Mouse (Mus musculus): ENCODE measurements at regions not wholly inside any gene's neighbourhood (a gene's known extent, or its start where the extent isn't known, plus 50 kb on each side); places are given as distances from the start of the nearest gene placed in this dataset.

DNA sequence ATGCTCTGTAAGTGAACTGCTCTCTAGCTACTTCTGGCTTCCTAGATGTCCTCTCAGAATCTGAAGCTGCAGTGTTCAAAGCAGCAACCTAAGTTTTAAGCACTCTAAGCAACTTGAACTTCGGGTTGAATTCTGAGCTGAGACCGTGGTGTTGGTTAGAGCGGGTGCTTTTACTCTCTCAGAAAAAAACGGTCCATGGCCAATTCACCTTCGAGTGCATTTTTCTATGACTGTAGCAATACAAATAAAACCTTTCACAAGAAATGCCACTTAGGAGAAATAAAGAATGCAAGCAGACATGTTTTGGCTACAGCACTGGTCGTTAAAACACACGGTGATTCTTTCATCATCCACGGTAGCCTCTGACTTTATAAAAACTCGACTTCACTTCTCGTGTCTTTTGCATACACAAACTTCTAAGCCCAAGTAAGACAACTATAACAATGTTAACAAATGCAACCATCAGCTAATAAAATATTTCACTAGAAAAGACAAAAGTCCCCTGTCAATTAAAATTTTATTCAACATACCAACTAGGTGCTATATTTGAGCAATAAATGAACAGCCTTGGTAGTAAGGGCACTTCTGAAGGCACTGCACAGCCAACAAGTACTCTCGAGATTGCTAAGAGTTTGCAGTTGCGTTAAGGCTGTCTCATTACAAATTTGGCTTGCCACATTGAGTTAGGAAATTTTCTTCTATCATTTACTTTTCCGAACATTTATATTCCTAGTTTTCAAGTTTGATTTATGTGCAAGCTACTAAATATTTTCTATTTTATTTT, 96.3 kb downstream of the Spry2 start:
- H3K4me3 ChIP-seq (ENCODE audit: low read depth, low read length) = no peak overlapping the region
- no peaks in the 10 kb centered on the region for H3K9me3 ChIP-seq (ENCODE audit: control insufficient read depth, low read length)
- H3K27me3 ChIP-seq (ENCODE audit: control insufficient read depth, insufficient read depth, low read length) = no peaks in the 10 kb centered on the region
- no peak overlapping the region for H3K9ac ChIP-seq (ENCODE audit: low read depth, low read length)
- ATAC-seq (ENCODE audit: low FRiP score) = no peak
- DNase-seq (ENCODE audit: low spot score) = no peak
- H3K4me2 ChIP-seq (replicated peaks; ENCODE audit: low read depth, low read length) = no peak overlapping the region
- no peaks in the 10 kb centered on the region for H3K36me3 ChIP-seq (ENCODE audit: control insufficient read depth, insufficient read depth, low read length)
- no peak overlapping the region for H3K27ac ChIP-seq (ENCODE audit: low read depth, low read length)
- H3K4me1 ChIP-seq (replicated peaks; ENCODE audit: control insufficient read depth, insufficient read depth, low read length) = no peaks in the 10 kb centered on the region
- 89% methylated on average over 13 of the region's 13 CpGs for WGBS

DNA sequence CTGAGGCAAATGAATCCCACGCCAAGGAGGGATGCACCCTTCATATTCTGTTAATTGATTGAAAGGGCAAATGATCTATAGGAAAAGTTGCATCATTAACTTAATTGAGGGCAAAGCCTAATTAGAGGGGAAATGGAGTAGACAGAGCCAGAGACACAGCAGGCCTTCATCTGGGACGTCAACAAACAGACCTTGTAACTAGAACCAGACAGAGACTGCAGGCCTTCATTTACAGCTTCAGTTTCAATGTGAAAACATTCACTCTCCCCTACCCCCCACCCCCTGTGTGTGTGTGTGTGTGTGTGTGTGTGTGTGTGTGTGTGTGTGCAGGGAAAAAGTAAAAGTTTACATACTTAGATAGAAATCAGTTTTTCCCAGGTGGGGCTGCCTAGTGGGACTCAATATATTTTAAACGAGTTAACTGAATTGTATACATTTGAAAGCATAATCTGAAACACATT, 97.2 kb downstream of the Spry2 start:
- 52% methylated on average over 3 of the region's 3 CpGs for WGBS
- no peaks in the 10 kb centered on the region for H3K4me1 ChIP-seq (replicated peaks; ENCODE audit: control insufficient read depth, insufficient read depth, low read length)
- no peaks in the 10 kb centered on the region for H3K36me3 ChIP-seq (ENCODE audit: control insufficient read depth, insufficient read depth, low read length)
- no peak for DNase-seq (ENCODE audit: low spot score)
- no peak for ATAC-seq (ENCODE audit: low FRiP score)
- no peak overlapping the region for H3K27ac ChIP-seq (ENCODE audit: low read depth, low read length)
- no peak overlapping the region for H3K4me2 ChIP-seq (replicated peaks; ENCODE audit: low read depth, low read length)
- H3K9ac ChIP-seq (ENCODE audit: low read depth, low read length) = no peak overlapping the region
- no peaks in the 10 kb centered on the region for H3K9me3 ChIP-seq (ENCODE audit: control insufficient read depth, low read length)
- H3K4me3 ChIP-seq (ENCODE audit: low read depth, low read length) = no peak overlapping the region
- no peaks in the 10 kb centered on the region for H3K27me3 ChIP-seq (ENCODE audit: control insufficient read depth, insufficient read depth, low read length)

DNA sequence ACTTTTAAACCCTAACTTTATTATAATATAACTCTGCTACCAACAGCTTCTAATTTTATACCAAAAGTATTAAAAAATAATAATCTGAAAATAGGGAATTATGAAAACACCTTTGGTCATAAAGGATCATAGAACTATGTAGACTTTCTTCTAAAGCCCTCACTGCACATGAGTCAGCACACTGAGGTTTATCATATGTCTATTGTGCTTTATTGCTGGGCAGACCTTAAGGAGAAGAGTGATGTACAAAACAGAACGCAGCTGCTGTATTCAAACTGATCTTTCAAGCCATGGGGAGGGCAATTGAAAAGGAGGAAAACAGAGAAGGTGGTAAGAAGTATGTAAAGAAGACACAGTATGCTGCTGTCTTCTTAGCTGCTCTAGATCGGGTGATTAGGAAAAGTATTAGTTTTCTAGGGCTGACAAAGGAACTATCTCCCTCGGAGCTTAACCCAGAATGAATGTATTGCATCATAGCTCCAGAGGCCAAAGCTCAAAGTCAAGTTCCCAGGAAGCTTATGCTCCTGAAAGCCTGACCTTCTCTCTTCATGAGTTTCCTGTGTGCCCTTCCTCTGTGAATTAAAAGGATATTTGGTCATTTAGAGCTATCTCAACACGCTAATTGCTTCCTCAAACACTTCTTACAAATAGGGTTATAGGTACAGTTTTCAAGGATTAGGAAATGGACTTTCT, 103.5 kb downstream of the Spry2 start:
- H3K4me1 ChIP-seq (replicated peaks; ENCODE audit: control insufficient read depth, insufficient read depth, low read length) = no peaks in the 10 kb centered on the region

DNA sequence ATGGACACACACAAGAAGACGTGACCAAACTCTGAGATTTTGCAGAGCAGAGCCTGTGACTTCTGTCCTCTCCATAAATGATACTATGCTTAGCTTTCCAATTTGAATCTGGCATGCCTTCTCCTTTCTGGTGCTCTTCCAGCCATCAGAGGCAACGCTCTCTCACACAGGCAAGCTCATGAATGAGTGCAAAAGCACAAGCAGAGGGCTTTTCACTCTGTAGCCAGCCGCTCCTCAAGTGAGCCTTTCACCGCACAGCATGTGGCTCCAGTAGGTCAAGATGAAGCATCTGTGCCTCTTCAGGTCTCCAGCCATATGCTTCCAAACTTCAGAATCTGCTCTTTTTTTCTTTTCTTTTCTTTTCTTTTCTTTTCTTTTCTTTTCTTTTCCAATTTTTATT, 106.2 kb downstream of the Spry2 start:
- H3K9me3 ChIP-seq (ENCODE audit: control insufficient read depth, low read length) = no peaks in the 10 kb centered on the region
- no peak overlapping the region for H3K9ac ChIP-seq (ENCODE audit: low read depth, low read length)
- ATAC-seq (ENCODE audit: low FRiP score) (no peak), DNase-seq (ENCODE audit: low spot score) (no peak)
- H3K27me3 ChIP-seq (ENCODE audit: control insufficient read depth, insufficient read depth, low read length) = no peaks in the 10 kb centered on the region
- no peak overlapping the region for H3K27ac ChIP-seq (ENCODE audit: low read depth, low read length)
- H3K36me3 ChIP-seq (ENCODE audit: control insufficient read depth, insufficient read depth, low read length) = no peaks in the 10 kb centered on the region
- no peak overlapping the region for H3K4me2 ChIP-seq (replicated peaks; ENCODE audit: low read depth, low read length)
- H3K4me3 ChIP-seq (ENCODE audit: low read depth, low read length) = no peak overlapping the region
- 83% methylated on average over 4 of the region's 4 CpGs for WGBS
- H3K4me1 ChIP-seq (replicated peaks; ENCODE audit: control insufficient read depth, insufficient read depth, low read length) = no peaks in the 10 kb centered on the region

More for the DNA sequence above, 103.5 kb downstream of the Spry2 start:
- no peak for ATAC-seq (ENCODE audit: low FRiP score)
- H3K36me3 ChIP-seq (ENCODE audit: control insufficient read depth, insufficient read depth, low read length) = no peaks in the 10 kb centered on the region
- no peaks in the 10 kb centered on the region for H3K9me3 ChIP-seq (ENCODE audit: control insufficient read depth, low read length)
- no peak overlapping the region for H3K9ac ChIP-seq (ENCODE audit: low read depth, low read length)
- WGBS = 87% methylated on average over 4 of the region's 4 CpGs
- no peaks in the 10 kb centered on the region for H3K27me3 ChIP-seq (ENCODE audit: control insufficient read depth, insufficient read depth, low read length)
- no peak overlapping the region for H3K27ac ChIP-seq (ENCODE audit: low read depth, low read length)
- DNase-seq (ENCODE audit: low spot score) = no peak
- H3K4me3 ChIP-seq (ENCODE audit: low read depth, low read length) = no peak overlapping the region
- no peak overlapping the region for H3K4me2 ChIP-seq (replicated peaks; ENCODE audit: low read depth, low read length)

DNA sequence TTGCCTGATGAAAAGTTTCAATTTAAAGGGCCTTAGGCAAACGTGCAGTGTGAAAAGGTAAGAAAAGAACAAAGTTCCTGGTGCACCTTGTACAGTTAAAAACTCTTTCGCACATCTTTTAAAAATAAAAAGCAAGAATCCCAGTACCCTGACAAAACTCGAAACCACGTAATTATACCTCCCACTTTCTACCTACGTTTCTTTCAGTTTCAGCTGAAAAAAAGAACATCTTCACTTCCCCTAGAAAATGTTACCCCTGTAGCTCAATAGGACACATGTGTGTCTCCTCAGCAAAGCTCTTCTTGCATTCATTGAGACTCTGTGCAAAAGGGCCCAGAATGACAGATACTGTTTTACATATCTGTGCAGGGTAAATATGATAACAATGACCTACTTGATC, 113.2 kb downstream of the Spry2 start:
- ATAC-seq (ENCODE audit: low FRiP score) (no peak), DNase-seq (ENCODE audit: low spot score) (no peak)
- H3K27me3 ChIP-seq (ENCODE audit: control insufficient read depth, insufficient read depth, low read length) = no peaks in the 10 kb centered on the region
- H3K4me1 ChIP-seq (replicated peaks; ENCODE audit: control insufficient read depth, insufficient read depth, low read length) = no peaks in the 10 kb centered on the region
- H3K36me3 ChIP-seq (ENCODE audit: control insufficient read depth, insufficient read depth, low read length) = no peaks in the 10 kb centered on the region
- H3K27ac ChIP-seq (ENCODE audit: low read depth, low read length) = no peak overlapping the region
- no peak overlapping the region for H3K4me3 ChIP-seq (ENCODE audit: low read depth, low read length)
- WGBS = 86% methylated on average over 5 of the region's 5 CpGs
- no peak overlapping the region for H3K4me2 ChIP-seq (replicated peaks; ENCODE audit: low read depth, low read length)
- no peak overlapping the region for H3K9ac ChIP-seq (ENCODE audit: low read depth, low read length)
- no peaks in the 10 kb centered on the region for H3K9me3 ChIP-seq (ENCODE audit: control insufficient read depth, low read length)

DNA sequence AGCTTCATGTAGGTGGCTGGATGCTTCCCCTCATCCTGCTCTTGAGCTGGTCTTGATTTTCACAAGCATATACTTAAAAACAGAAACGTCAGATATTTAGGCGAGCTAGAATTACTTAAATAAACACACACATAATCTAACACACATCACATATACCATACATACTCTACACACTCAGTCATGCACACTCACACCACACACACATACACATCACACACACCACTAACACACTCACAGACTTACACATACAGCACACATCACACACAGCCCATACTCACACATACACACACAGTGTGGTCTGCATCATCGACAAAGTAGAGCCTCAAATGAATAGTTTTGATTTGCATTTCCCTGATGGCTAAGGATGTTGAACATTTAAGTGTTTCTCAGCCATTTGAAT, 116.9 kb downstream of the Spry2 start:
- no peaks in the 10 kb centered on the region for H3K27me3 ChIP-seq (ENCODE audit: control insufficient read depth, insufficient read depth, low read length)
- no peak overlapping the region for H3K4me3 ChIP-seq (ENCODE audit: low read depth, low read length)
- no peak overlapping the region for H3K4me2 ChIP-seq (replicated peaks; ENCODE audit: low read depth, low read length)
- 80% methylated on average over 3 of the region's 3 CpGs for WGBS
- H3K9me3 ChIP-seq (ENCODE audit: control insufficient read depth, low read length) = no peaks in the 10 kb centered on the region
- H3K9ac ChIP-seq (ENCODE audit: low read depth, low read length) = no peak overlapping the region
- no peak for ATAC-seq (ENCODE audit: low FRiP score)
- no peak overlapping the region for H3K27ac ChIP-seq (ENCODE audit: low read depth, low read length)
- H3K4me1 ChIP-seq (replicated peaks; ENCODE audit: control insufficient read depth, insufficient read depth, low read length) = no peaks in the 10 kb centered on the region
- H3K36me3 ChIP-seq (ENCODE audit: control insufficient read depth, insufficient read depth, low read length) = no peaks in the 10 kb centered on the region
- DNase-seq (ENCODE audit: low spot score) = no peak

DNA sequence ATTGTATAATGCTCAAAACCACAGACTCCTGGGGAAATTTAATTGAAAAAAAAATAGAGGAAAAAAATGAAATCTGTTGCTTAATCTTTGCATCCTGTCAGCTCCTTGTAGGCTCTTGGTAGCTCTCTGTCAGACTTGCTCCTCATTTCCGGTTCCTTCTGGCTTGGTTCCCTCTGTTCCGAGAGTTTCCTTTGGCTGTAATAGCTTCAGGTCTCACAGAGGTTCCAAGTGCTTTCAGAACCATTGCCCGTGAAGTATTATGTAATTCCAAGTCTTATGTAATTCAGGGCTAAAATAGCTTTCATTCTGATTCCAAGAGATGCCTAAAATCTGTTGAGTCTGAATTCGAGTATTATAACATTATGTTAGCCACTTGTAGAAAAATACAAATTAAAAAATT, 117.3 kb downstream of the Spry2 start:
- H3K36me3 ChIP-seq (ENCODE audit: control insufficient read depth, insufficient read depth, low read length) = no peaks in the 10 kb centered on the region
- no peaks in the 10 kb centered on the region for H3K4me1 ChIP-seq (replicated peaks; ENCODE audit: control insufficient read depth, insufficient read depth, low read length)
- 84% methylated on average over 4 of the region's 4 CpGs for WGBS
- DNase-seq (ENCODE audit: low spot score) = no peak
- no peak for ATAC-seq (ENCODE audit: low FRiP score)
- no peak overlapping the region for H3K27ac ChIP-seq (ENCODE audit: low read depth, low read length)
- no peak overlapping the region for H3K9ac ChIP-seq (ENCODE audit: low read depth, low read length)
- no peak overlapping the region for H3K4me3 ChIP-seq (ENCODE audit: low read depth, low read length)
- no peaks in the 10 kb centered on the region for H3K9me3 ChIP-seq (ENCODE audit: control insufficient read depth, low read length)
- H3K4me2 ChIP-seq (replicated peaks; ENCODE audit: low read depth, low read length) = no peak overlapping the region
- no peaks in the 10 kb centered on the region for H3K27me3 ChIP-seq (ENCODE audit: control insufficient read depth, insufficient read depth, low read length)

DNA sequence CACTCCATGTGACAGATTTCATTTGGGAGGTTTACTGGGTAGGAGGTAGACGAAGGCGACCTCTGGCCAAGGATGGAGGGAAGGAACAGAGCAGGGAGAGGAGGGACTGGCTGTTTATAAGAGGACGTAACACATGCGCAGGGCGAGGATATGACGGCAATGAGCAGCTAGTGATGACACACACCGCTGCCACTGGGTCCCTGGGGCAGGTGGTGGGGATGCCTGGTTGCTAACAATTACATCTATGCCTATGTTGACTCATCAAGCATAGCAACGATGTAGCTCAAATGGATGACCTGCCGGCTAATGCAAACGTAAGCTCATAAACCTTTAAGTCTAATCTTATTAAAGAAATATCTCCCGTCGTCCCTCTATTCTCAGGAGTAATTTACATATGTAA, 122.9 kb downstream of the Spry2 start:
- 94% methylated on average over 12 of the region's 12 CpGs for WGBS
- ATAC-seq (ENCODE audit: low FRiP score) = no peak

DNA sequence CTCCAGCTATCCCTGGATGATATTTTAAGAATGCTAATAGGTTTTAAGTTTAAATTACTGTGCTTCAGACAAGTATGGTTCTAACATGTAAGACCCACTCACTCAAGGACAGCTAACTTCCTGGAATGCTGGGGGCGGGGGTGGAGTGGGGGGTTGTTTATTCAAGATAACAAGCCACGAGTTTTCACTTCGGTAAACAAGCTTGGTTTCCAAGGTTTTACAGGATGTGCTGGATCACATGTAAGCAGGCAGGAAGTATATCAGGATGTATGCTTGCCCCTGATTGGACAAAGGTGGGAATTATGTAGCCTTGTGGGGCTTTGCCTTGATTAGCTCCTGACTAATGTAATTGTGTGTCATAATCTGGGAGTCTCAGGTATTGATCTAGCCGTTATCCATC, 129.5 kb downstream of the Spry2 start:
- Histone ChIP-seq H3K4me2 (replicated peaks; ENCODE audit: low read depth, low read length) (no peak overlapping the region), H3K9ac (ENCODE audit: low read depth, low read length) (no peak overlapping the region), H3K36me3 (ENCODE audit: control insufficient read depth, insufficient read depth, low read length) (no peaks in the 10 kb centered on the region), H3K4me3 (ENCODE audit: low read depth, low read length) (no peak overlapping the region), H3K4me1 (replicated peaks; ENCODE audit: control insufficient read depth, insufficient read depth, low read length) (no peaks in the 10 kb centered on the region), H3K27ac (ENCODE audit: low read depth, low read length) (no peak overlapping the region), H3K9me3 (ENCODE audit: control insufficient read depth, low read length) (no peaks in the 10 kb centered on the region), H3K27me3 (ENCODE audit: control insufficient read depth, insufficient read depth, low read length) (no peaks in the 10 kb centered on the region)
- DNase-seq (ENCODE audit: low spot score) (no peak), ATAC-seq (ENCODE audit: low FRiP score) (no peak)
- 77% methylated on average over 4 of the region's 4 CpGs for WGBS

More for the DNA sequence above, 122.9 kb downstream of the Spry2 start:
- DNase-seq (ENCODE audit: low spot score) = no peak
- Histone ChIP-seq H3K4me3 (ENCODE audit: low read depth, low read length) (no peak overlapping the region), H3K9me3 (ENCODE audit: control insufficient read depth, low read length) (no peaks in the 10 kb centered on the region), H3K9ac (ENCODE audit: low read depth, low read length) (no peak overlapping the region), H3K36me3 (ENCODE audit: control insufficient read depth, insufficient read depth, low read length) (no peaks in the 10 kb centered on the region), H3K4me1 (replicated peaks; ENCODE audit: control insufficient read depth, insufficient read depth, low read length) (no peaks in the 10 kb centered on the region), H3K4me2 (replicated peaks; ENCODE audit: low read depth, low read length) (no peak overlapping the region), H3K27ac (ENCODE audit: low read depth, low read length) (no peak overlapping the region), H3K27me3 (ENCODE audit: control insufficient read depth, insufficient read depth, low read length) (no peaks in the 10 kb centered on the region)

Data from hindbrain, embryonic 11.5 days (tissue).